Mouse (Mus musculus): ENCODE results near the gene Yju2. TPM values are rescaled to one million over a fixed set of nuclear protein-coding genes. Genes with fewer than 3 reads are reported as not detected.

The Yju2 gene
- polyA plus RNA-seq, 1 experiment from 2014 or later: 15.0 TPM

- ChIA-PET CTCF (no interaction called here), POLR2A (no interaction called here)
- TF ChIP-seq CTCF (IDR thresholded peaks at IDR 0.05): no peak
- H3K27me3 ChIP-seq: peaks cover 19% of the 10 kb centered on the region
- no peak for ATAC-seq
- no peak for DNase-seq (ENCODE audit: low read depth, low spot score)
- in situ Hi-C loops (cut with MboI; ENCODE audit: low pct_unique_long_range_greater_than_20kb): no loop called here
Observed at GRCm38 (mm10) chr17:55952041-55952440, 6.9 kb upstream of the Yju2 start.

GRCm38 (mm10) chr17:55952447-55953027 lies 6.4 kb upstream of the Yju2 start, which contains the start of gene Ebi3:
Gene Ebi3, plus strand, starts transcription at chr17:55952640.
- no peak for TF ChIP-seq CTCF (IDR thresholded peaks at IDR 0.05)
- ATAC-seq: no peak
- CTCF ChIA-PET: no interaction called here
- in situ Hi-C loops (cut with MboI; ENCODE audit: low pct_unique_long_range_greater_than_20kb): no loop called here
- POLR2A ChIA-PET: no interaction called here
- H3K27me3 ChIP-seq: peaks cover 19% of the 10 kb centered on the region
- no peak for DNase-seq (ENCODE audit: low read depth, low spot score)

- no peak for DNase-seq (ENCODE audit: low read depth, low spot score)
- CTCF ChIA-PET: no interaction called here
- TF ChIP-seq CTCF (IDR thresholded peaks at IDR 0.05): no peak
- POLR2A ChIA-PET: no interaction called here
- in situ Hi-C loops (cut with MboI; ENCODE audit: low pct_unique_long_range_greater_than_20kb): no loop called here
- no peak for ATAC-seq
- peaks cover 19% of the 10 kb centered on the region for H3K27me3 ChIP-seq
Observed at GRCm38 (mm10) chr17:55953751-55954150, 5.1 kb upstream of the Yju2 start.

GRCm38 (mm10) chr17:55954229-55954628 lies 4.7 kb upstream of the Yju2 start:
- ChIA-PET POLR2A (no interaction called here), CTCF (no interaction called here)
- in situ Hi-C loops (cut with MboI; ENCODE audit: low pct_unique_long_range_greater_than_20kb): no loop called here
- DNase-seq (ENCODE audit: low read depth, low spot score) (no peak), ATAC-seq (no peak)
- peaks cover 19% of the 10 kb centered on the region for H3K27me3 ChIP-seq
- TF ChIP-seq CTCF (IDR thresholded peaks at IDR 0.05): no peak

GRCm38 (mm10) chr17:55956129-55956528 lies 2.8 kb upstream of the Yju2 start:
- CTCF ChIA-PET: interaction anchor here (1.2 kb wide), 1 partner anchor 13 kb away, joined by 3 read pairs; no protein-coding TSS in a partner anchor
- no peak for ATAC-seq
- no peak for DNase-seq (ENCODE audit: low read depth, low spot score)
- H3K27me3 ChIP-seq: peaks cover 14% of the 10 kb centered on the region
- TF ChIP-seq CTCF (IDR thresholded peaks at IDR 0.05): no peak
- POLR2A ChIA-PET: no interaction called here
- in situ Hi-C loops (cut with MboI; ENCODE audit: low pct_unique_long_range_greater_than_20kb): no loop called here

- DNase-seq (ENCODE audit: low read depth, low spot score) (no peak), ATAC-seq (no peak)
- H3K27me3 ChIP-seq: peaks cover 12% of the 10 kb centered on the region
- TF ChIP-seq CTCF (IDR thresholded peaks at IDR 0.05): no peak
- ChIA-PET CTCF (interaction anchor here (1.2 to 1.5 kb wide), 3 partner anchors 13 to 254 kb away, joined by 3 to 6 read pairs (median 3); no protein-coding TSS in a partner anchor), POLR2A (no interaction called here)
- in situ Hi-C loops (cut with MboI; ENCODE audit: low pct_unique_long_range_greater_than_20kb): no loop called here
Observed at GRCm38 (mm10) chr17:55956591-55956990, 2.3 kb upstream of the Yju2 start.

GRCm38 (mm10) chr17:55957168-55957567 lies 1.7 kb upstream of the Yju2 start:
- H3K27me3 ChIP-seq: peaks cover 11% of the 10 kb centered on the region
- ATAC-seq (no peak), DNase-seq (ENCODE audit: low read depth, low spot score) (no peak)
- ChIA-PET CTCF (interaction anchor here (1.2 to 1.5 kb wide), 3 partner anchors 14 to 255 kb away, joined by 3 to 6 read pairs (median 3); no protein-coding TSS in a partner anchor), POLR2A (no interaction called here)
- in situ Hi-C loops (cut with MboI; ENCODE audit: low pct_unique_long_range_greater_than_20kb): no loop called here
- no peak for TF ChIP-seq CTCF (IDR thresholded peaks at IDR 0.05)

- H3K27me3 ChIP-seq: peaks cover 4% of the 10 kb centered on the region
- ATAC-seq (no peak), DNase-seq (ENCODE audit: low read depth, low spot score) (no peak)
- in situ Hi-C loops (cut with MboI; ENCODE audit: low pct_unique_long_range_greater_than_20kb): no loop called here
- no peak for TF ChIP-seq CTCF (IDR thresholded peaks at IDR 0.05)
- ChIA-PET CTCF (interaction anchor here (1.4 to 1.5 kb wide), 2 partner anchors 19 to 256 kb away, joined by 3 to 6 read pairs; no protein-coding TSS in a partner anchor), POLR2A (interaction anchor here (0.7 kb wide), 2 partner anchors 150 to 250 kb away, joined by 3 read pairs; no protein-coding TSS in a partner anchor)
Observed at GRCm38 (mm10) chr17:55957726-55958583, 944 bp upstream of the Yju2 start.

GRCm38 (mm10) chr17:55958584-55958886 lies 364 bp upstream of the Yju2 start:
- ChIA-PET CTCF (interaction anchor here (0.8 kb wide), 1 partner anchor 78 kb away, joined by 3 read pairs; the partner anchor contains the start of gene Sh3gl1), POLR2A (interaction anchor here (0.7 kb wide), 2 partner anchors 149 to 249 kb away, joined by 3 read pairs; no protein-coding TSS in a partner anchor)

GRCm38 (mm10) chr17:55959946-55960740 lies 1.2 kb downstream of the Yju2 start:
- DNase-seq (ENCODE audit: low read depth, low spot score) (no peak), ATAC-seq (no peak)
- no peak for TF ChIP-seq CTCF (IDR thresholded peaks at IDR 0.05)
- no peaks in the 10 kb centered on the region for H3K27me3 ChIP-seq
- CTCF ChIA-PET: interaction anchor here (0.9 to 1.1 kb wide), 2 partner anchors 72 to 258 kb away, joined by 3 read pairs; no protein-coding TSS in a partner anchor
- POLR2A ChIA-PET: interaction anchor here (1.3 kb wide), 1 partner anchor 17 kb away, joined by 3 read pairs; no protein-coding TSS in a partner anchor
- in situ Hi-C loops (cut with MboI; ENCODE audit: low pct_unique_long_range_greater_than_20kb): loop anchor here (10.0 kb wide), 1 partner anchor 55 kb away; no protein-coding TSS in a partner anchor

More at GRCm38 (mm10) chr17:55958584-55958886, 364 bp upstream of the Yju2 start:
- DNase-seq (ENCODE audit: low read depth, low spot score): no peak
- no peak for TF ChIP-seq CTCF (IDR thresholded peaks at IDR 0.05)
- ATAC-seq: no peak
- in situ Hi-C loops (cut with MboI; ENCODE audit: low pct_unique_long_range_greater_than_20kb): no loop called here
- H3K27me3 ChIP-seq: peaks cover 2% of the 10 kb centered on the region

All from Patski (cell line).